Mouse (Mus musculus) heart, embryonic 13.5 days (tissue): ENCODE measurements around the gene Wdr70. TPM values are rescaled to one million over a fixed set of nuclear protein-coding genes. Genes with fewer than 3 reads are reported as not detected.
A peak's percentile ranks its signal among the peaks of the same experiment; 100 is the strongest.

ENCODE experiments used
- ATAC-seq: fragments of 200-750 bp; cut with Nextera tagmentation; 2 replicates; pipeline ENCODE4 v1.8.0; 2017; ENCODE audit warnings: moderate TSS enrichment; ENCODE audit not compliant: insufficient number of reproducible peaks, low FRiP score, low TSS enrichment; ENCODE audit errors: extremely low read depth
- H3K27ac ChIP-seq: fragments of 300-500 bp; sonication (generic); replicated peaks from 2 replicates; pipeline ENCODE4 v1.5.1; 2015; ENCODE audit warnings: moderate library complexity, mild to moderate bottlenecking, inconsistent platforms
- H3K27me3 ChIP-seq: fragments of 300-500 bp; sonication (generic); replicated peaks from 2 replicates; pipeline ENCODE4 v1.6.1; 2015; ENCODE audit warnings: mild to moderate bottlenecking, inconsistent platforms
- H3K36me3 ChIP-seq: fragments of 300-500 bp; sonication (generic); 2 replicates; pipeline ENCODE4 v1.6.1; 2015; ENCODE audit warnings: mild to moderate bottlenecking, inconsistent platforms
- H3K4me1 ChIP-seq: fragments of 300-500 bp; sonication (generic); 2 replicates; pipeline ENCODE4 v1.6.1; 2015; ENCODE audit warnings: inconsistent platforms
- H3K4me2 ChIP-seq: fragments of 300-500 bp; sonication (generic); 2 replicates; pipeline ENCODE4 v1.6.1; 2015; ENCODE audit warnings: inconsistent platforms, mild to moderate bottlenecking, moderate library complexity
- H3K4me3 ChIP-seq: fragments of 300-500 bp; sonication (generic); 2 replicates; pipeline ENCODE4 v1.5.1; 2015; ENCODE audit warnings: moderate library complexity, mild to moderate bottlenecking, inconsistent platforms
- H3K9ac ChIP-seq: fragments of 300-500 bp; sonication (generic); 2 replicates; pipeline ENCODE4 v1.6.1; 2015; ENCODE audit warnings: inconsistent platforms, mild to moderate bottlenecking, moderate library complexity
- H3K9me3 ChIP-seq: fragments of 300-500 bp; sonication (generic); 2 replicates; pipeline ENCODE4 v1.6.1; 2016; ENCODE audit warnings: inconsistent platforms
- WGBS: fragments of 180-500 bp; shearing (Covaris S2); methylation state at CpG from one replicate; pipeline ENCODE4 v1.1.7; 2015; ENCODE audit warnings: mixed read lengths; 5-methylcytosine and 5-hydroxymethylcytosine counted together
- polyA plus RNA-seq: library from polyadenylated mRNA; unstranded; fragments of >200 nt; fragmentation: Nextera tagmentation; extraction: Ambion mirVana; gene quantifications from 2 replicates; pipeline ENCODE4 v1.2.1, GENCODE M21; 2015

Wdr70 gene
- polyA plus RNA-seq, 1 experiment from 2014 or later, result 38.7 TPM

- H3K9me3 ChIP-seq, result no peaks in the 10 kb centered on the region
- 0 out of 2 replicates have a peak, but pooled peaks cover 4% of the 10 kb centered on the region for H3K4me1 ChIP-seq
- WGBS, result 71% methylated on average over 6 of the region's 6 CpGs
- no peaks in the 10 kb centered on the region for H3K36me3 ChIP-seq
- H3K4me2 ChIP-seq, result no peak overlapping the region
- no peak overlapping the region for H3K9ac ChIP-seq
- no peak for ATAC-seq
- no peak overlapping the region for H3K27ac ChIP-seq
- H3K27me3 ChIP-seq, result no peaks in the 10 kb centered on the region
- no peak overlapping the region for H3K4me3 ChIP-seq
Observed at GRCm38 (mm10) chr15:7986274-7986673, 112.7 kb downstream of the Wdr70 start.

GRCm38 (mm10) chr15:7978640-7979039 lies 120.4 kb downstream of the Wdr70 start:
- Histone ChIP-seq H3K27ac (no peak overlapping the region), H3K27me3 (no peaks in the 10 kb centered on the region), H3K9ac (no peak overlapping the region), H3K36me3 (peaks cover 8% of the 10 kb centered on the region), H3K4me1 (no peaks in the 10 kb centered on the region), H3K9me3 (peaks cover 4% of the 10 kb centered on the region; the same call in 1 of the 2 replicates), H3K4me3 (no peak overlapping the region), H3K4me2 (no peak overlapping the region)
- ATAC-seq, result no peak
- 96% methylated on average over 1 of the region's 1 CpGs for WGBS

GRCm38 (mm10) chr15:7976775-7977174 lies 122.2 kb downstream of the Wdr70 start:
- 65% methylated on average over 9 of the region's 9 CpGs for WGBS
- Histone ChIP-seq H3K9me3 (peaks cover 4% of the 10 kb centered on the region; the same call in 1 of the 2 replicates), H3K4me1 (no peaks in the 10 kb centered on the region)

GRCm38 (mm10) chr15:7974368-7974767 lies 124.6 kb downstream of the Wdr70 start:
- no peak overlapping the region for H3K27ac ChIP-seq
- WGBS, result 83% methylated on average over 8 of the region's 8 CpGs
- H3K27me3 ChIP-seq, result no peaks in the 10 kb centered on the region
- no peak overlapping the region for H3K4me2 ChIP-seq
- H3K4me1 ChIP-seq, result no peaks in the 10 kb centered on the region
- H3K9ac ChIP-seq, result no peak overlapping the region
- no peak overlapping the region for H3K4me3 ChIP-seq
- peaks cover 4% of the 10 kb centered on the region; the same call in 1 of the 2 replicates for H3K9me3 ChIP-seq
- no peak for ATAC-seq
- peaks cover 8% of the 10 kb centered on the region for H3K36me3 ChIP-seq

More at GRCm38 (mm10) chr15:7976775-7977174, 122.2 kb downstream of the Wdr70 start:
- H3K4me3 ChIP-seq, result no peak overlapping the region
- H3K27me3 ChIP-seq, result no peaks in the 10 kb centered on the region
- H3K27ac ChIP-seq, result no peak overlapping the region
- no peak for ATAC-seq
- no peak overlapping the region for H3K9ac ChIP-seq
- no peak overlapping the region for H3K4me2 ChIP-seq
- H3K36me3 ChIP-seq, result peaks cover 8% of the 10 kb centered on the region

GRCm38 (mm10) chr15:7972528-7972927 lies 126.5 kb downstream of the Wdr70 start:
- Histone ChIP-seq H3K27ac (no peak overlapping the region), H3K4me1 (no peaks in the 10 kb centered on the region), H3K9me3 (peaks cover 4% of the 10 kb centered on the region; the same call in 1 of the 2 replicates), H3K4me2 (no peak overlapping the region), H3K4me3 (no peak overlapping the region), H3K27me3 (no peaks in the 10 kb centered on the region), H3K9ac (no peak overlapping the region), H3K36me3 (peaks cover 8% of the 10 kb centered on the region)
- 87% methylated on average over 5 of the region's 5 CpGs for WGBS
- no peak for ATAC-seq

GRCm38 (mm10) chr15:7962786-7963185 lies 136.2 kb downstream of the Wdr70 start:
- no peak overlapping the region for H3K27ac ChIP-seq
- WGBS, result 83% methylated on average over 6 of the region's 6 CpGs
- H3K4me3 ChIP-seq, result no peak overlapping the region
- H3K9ac ChIP-seq, result no peak overlapping the region
- H3K9me3 ChIP-seq, result no peaks in the 10 kb centered on the region
- H3K27me3 ChIP-seq, result no peaks in the 10 kb centered on the region
- H3K4me2 ChIP-seq, result no peak overlapping the region
- ATAC-seq, result no peak
- H3K4me1 ChIP-seq, result no peaks in the 10 kb centered on the region
- H3K36me3 ChIP-seq, result no peaks in the 10 kb centered on the region

GRCm38 (mm10) chr15:7961489-7961888 lies 137.5 kb downstream of the Wdr70 start:
- ATAC-seq, result no peak
- 38% methylated on average over 2 of the region's 2 CpGs for WGBS
- Histone ChIP-seq H3K9ac (no peak overlapping the region), H3K4me1 (no peaks in the 10 kb centered on the region), H3K4me2 (no peak overlapping the region), H3K4me3 (no peak overlapping the region), H3K9me3 (no peaks in the 10 kb centered on the region), H3K27me3 (no peaks in the 10 kb centered on the region), H3K27ac (no peak overlapping the region), H3K36me3 (no peaks in the 10 kb centered on the region)

GRCm38 (mm10) chr15:7956899-7957298 lies 142.1 kb downstream of the Wdr70 start:
- ATAC-seq, result no peak
- Histone ChIP-seq H3K4me1 (no peaks in the 10 kb centered on the region), H3K27me3 (no peaks in the 10 kb centered on the region), H3K4me3 (no peak overlapping the region), H3K9me3 (no peaks in the 10 kb centered on the region), H3K9ac (no peak overlapping the region), H3K27ac (no peak overlapping the region), H3K36me3 (no peaks in the 10 kb centered on the region), H3K4me2 (no peak overlapping the region)
- 69% methylated on average over 1 of the region's 1 CpGs for whole genome bisulfite sequencing

GRCm38 (mm10) chr15:7950561-7950960 lies 148.4 kb downstream of the Wdr70 start:
- no peak for ATAC-seq
- Histone ChIP-seq H3K9ac (no peak overlapping the region), H3K36me3 (no peaks in the 10 kb centered on the region), H3K27ac (no peak overlapping the region), H3K4me3 (no peak overlapping the region), H3K4me2 (no peak overlapping the region), H3K27me3 (no peaks in the 10 kb centered on the region), H3K4me1 (peaks cover 6% of the 10 kb centered on the region; the same call in 1 of the 2 replicates), H3K9me3 (no peaks in the 10 kb centered on the region)
- 90% methylated on average over 7 of the region's 7 CpGs for WGBS

GRCm38 (mm10) chr15:7941690-7942089 lies 157.3 kb downstream of the Wdr70 start:
- no peak for ATAC-seq
- Histone ChIP-seq H3K4me3 (no peak overlapping the region), H3K9me3 (no peaks in the 10 kb centered on the region), H3K27me3 (no peaks in the 10 kb centered on the region), H3K36me3 (no peaks in the 10 kb centered on the region), H3K4me2 (peak overlapping the region; percentile 20; the same call in 1 of the 2 replicates), H3K4me1 (peaks cover 10% of the 10 kb centered on the region), H3K27ac (peak overlapping the region; percentile 71), H3K9ac (no peak overlapping the region)
- 20% methylated on average over 3 of the region's 3 CpGs for WGBS

- Histone ChIP-seq H3K9me3 (no peaks in the 10 kb centered on the region), H3K4me2 (peak overlapping the region; percentile 5; the same call in 1 of the 2 replicates), H3K27me3 (no peaks in the 10 kb centered on the region), H3K4me1 (peaks cover 37% of the 10 kb centered on the region), H3K4me3 (no peak overlapping the region), H3K9ac (no peak overlapping the region), H3K27ac (no peak overlapping the region), H3K36me3 (no peaks in the 10 kb centered on the region)
- no peak for ATAC-seq
- 44% methylated on average over 7 of the region's 7 CpGs for WGBS
Observed at GRCm38 (mm10) chr15:7935571-7936165, 163.3 kb downstream of the Wdr70 start.

- Histone ChIP-seq H3K27ac (peak overlapping the region; percentile 24; the same call in 1 of the 2 replicates), H3K4me2 (peak overlapping the region; percentile 68), H3K9me3 (no peaks in the 10 kb centered on the region), H3K9ac (peak overlapping the region; percentile 61; the same call in 1 of the 2 replicates), H3K4me1 (peaks cover 37% of the 10 kb centered on the region), H3K36me3 (no peaks in the 10 kb centered on the region), H3K4me3 (peak overlapping the region; percentile 38), H3K27me3 (no peaks in the 10 kb centered on the region)
- no peak for ATAC-seq
- WGBS, result 16% methylated on average over 4 of the region's 4 CpGs
Observed at GRCm38 (mm10) chr15:7934580-7934979, 164.4 kb downstream of the Wdr70 start.
